Mouse (Mus musculus): Measurements from ENCODE around the gene 3110082I17Rik.

- TF ChIP-seq GATA1 (IDR thresholded peaks at IDR 0.05; ENCODE audit: low read length) (no peak), TAL1 (IDR thresholded peaks at IDR 0.05; ENCODE audit: low read length) (no peak)
These were observed 27.4 kb downstream of the 3110082I17Rik start for GRCm38 (mm10) chr5:139432747-139433508.

All from erythroblast, embryonic 14.5 days (primary cell).